8 mouse cellular contexts compared by ENCODE assay signal in genomic region chr8:84707267-84707883, GRCm38 (mm10). TPM values are rescaled to one million over a fixed set of nuclear protein-coding genes. Genes with fewer than 3 reads are reported as not detected.
DNase-seq lines count a peak whose midpoint lies in the region; ATAC-seq and TF ChIP-seq lines count a peak whose summit lies in the region.

No protein-coding gene starts in this region.

- H3K4me2 ChIP-seq in limb, embryonic 11.5 days (ENCODE audit: low read depth, severe bottlenecking) = peak overlapping the region; percentile 38
- H3K4me2 ChIP-seq in stomach, postnatal 0 days (replicated peaks; ENCODE audit: low read depth) = peak overlapping the region; percentile 50

- no peak for TF ChIP-seq CTCF in stomach, postnatal 0 days (IDR thresholded peaks at IDR 0.05; ENCODE audit: low read depth)

- H3K4me3 ChIP-seq in limb, embryonic 11.5 days (ENCODE audit: low read depth, low read length) = peak overlapping the region; percentile 16
- H3K4me3 ChIP-seq in stomach, postnatal 0 days (ENCODE audit: low read depth, low read length) = peak overlapping the region; percentile 32

- H3K9ac ChIP-seq in limb, embryonic 11.5 days (ENCODE audit: low read length) = peak overlapping the region; percentile 48
- peak overlapping the region; percentile 57 for H3K9ac ChIP-seq in stomach, postnatal 0 days (ENCODE audit: low read length)

- no peaks in the 10 kb centered on the region for H3K36me3 ChIP-seq in limb, embryonic 11.5 days (ENCODE audit: control insufficient read depth, insufficient read depth, low read length)
- peaks cover 5% of the 10 kb centered on the region; the same call in 1 of the 2 replicates for H3K36me3 ChIP-seq in stomach, postnatal 0 days (ENCODE audit: control insufficient read depth, insufficient read depth, low read length)

- DNase-seq in cerebellum, adult 11-12 months = peak; percentile 42
- DNase-seq in cerebellum, adult 11 months = no peak
- DNase-seq in ES-CJ7 (ENCODE audit: low read depth, low spot score) = peak; percentile 81
- DNase-seq in gastrocnemius, postnatal 36 days = peak; percentile 39 to 49
- peak; percentile 58 for DNase-seq in limb, embryonic 11.5 days (ENCODE audit: low spot score)
- DNase-seq in stomach, postnatal 0 days (ENCODE audit: low spot score) = peak; percentile 95
- DNase-seq in left cerebral cortex, adult 11 months (ENCODE audit: low spot score) = no peak

- H3K27ac ChIP-seq in limb, embryonic 11.5 days (replicated peaks; ENCODE audit: low read depth, low read length) = no peak overlapping the region
- peak overlapping the region; percentile 89 for H3K27ac ChIP-seq in stomach, postnatal 0 days (replicated peaks)

- TF ChIP-seq EP300 in stomach, postnatal 0 days (optimal IDR thresholded peaks at IDR 0.05) = no peak

- intact Hi-C loops in gastrocnemius, postnatal 36 days (cut with DNase I) = no loop called here

- peaks cover 57% of the 10 kb centered on the region for H3K27me3 ChIP-seq in limb, embryonic 11.5 days (ENCODE audit: control insufficient read depth, insufficient read depth, low read length)
- no peaks in the 10 kb centered on the region for H3K27me3 ChIP-seq in stomach, postnatal 0 days (ENCODE audit: control insufficient read depth, insufficient read depth, low read length)

- H3K9me3 ChIP-seq in limb, embryonic 11.5 days (ENCODE audit: control insufficient read depth, low read length) = no peaks in the 10 kb centered on the region
- H3K9me3 ChIP-seq in stomach, postnatal 0 days (ENCODE audit: control insufficient read depth, low read length) = no peaks in the 10 kb centered on the region

- under 1% methylated on average over 22 of the region's 22 CpGs for WGBS in limb, embryonic 11.5 days
- 30% methylated on average over 22 of the region's 22 CpGs for WGBS in stomach, postnatal 0 days

- H3K4me1 ChIP-seq in limb, embryonic 11.5 days (ENCODE audit: control insufficient read depth, insufficient read depth, low read length) = peaks cover 64% of the 10 kb centered on the region
- peaks cover 2% of the 10 kb centered on the region; the same call in 1 of the 2 replicates for H3K4me1 ChIP-seq in stomach, postnatal 0 days (replicated peaks; ENCODE audit: control insufficient read depth, insufficient read depth)

- no peak for ATAC-seq in limb, embryonic 11.5 days (ENCODE audit: insufficient number of reproducible peaks, low FRiP score, low TSS enrichment, low read depth)
- ATAC-seq in megakaryocyte-erythroid progenitor cell, adult 5-6 weeks (replicated peaks; ENCODE audit: low FRiP score, low TSS enrichment, poor library complexity, severe bottlenecking) = 0 out of 2 replicates have a peak, but pooled peaks have one; percentile 8
- ATAC-seq in stomach, postnatal 0 days (ENCODE audit: low FRiP score, low TSS enrichment) = peak; percentile 84

RNA-seq across cellular contexts. Expression of gene Lyl1, which starts 6.1 kb away (rescaled TPM):
- 1 to 10 TPM in 1 of 2 experiments, under 1 TPM in 1; 0.96 to 1.4 TPM for total RNA-seq in gastrocnemius, postnatal 36 days (2021)
- 3.9 and 4.8 TPM in 2 replicates for polyA plus RNA-seq in limb, embryonic 11.5 days (2014; fragmentation: Nextera tagmentation; extraction: Ambion mirVana)
- 44.2 and 65.2 TPM in 2 replicates for total RNA-seq in megakaryocyte-erythroid progenitor cell, adult 5-6 weeks (2014; fragmentation: Nextera tagmentation)
- 9.5 and 10.1 TPM in 2 replicates for total RNA-seq in megakaryocyte-erythroid progenitor cell, adult 5-6 weeks (2017)
- 4.0 and 4.3 TPM in 2 replicates for polyA plus RNA-seq in stomach, postnatal 0 days (2015; fragmentation: Nextera tagmentation; extraction: Ambion mirVana)

RNA-seq across cellular contexts. Expression of gene G430095P16Rik, which starts 15.4 kb away (rescaled TPM):
- 1 to 10 TPM in 1 of 2 experiments, not detected in 1; 1.0 TPM for total RNA-seq in gastrocnemius, postnatal 36 days (2021)
- polyA plus RNA-seq in limb, embryonic 11.5 days (2014; fragmentation: Nextera tagmentation; extraction: Ambion mirVana) = 7.7 and 8.6 TPM in 2 replicates
- total RNA-seq in megakaryocyte-erythroid progenitor cell, adult 5-6 weeks (2014; fragmentation: Nextera tagmentation) = 25.7 and 28.1 TPM in 2 replicates
- total RNA-seq in megakaryocyte-erythroid progenitor cell, adult 5-6 weeks (2017) = 8.2 and 11.4 TPM in 2 replicates
- polyA plus RNA-seq in stomach, postnatal 0 days (2015; fragmentation: Nextera tagmentation; extraction: Ambion mirVana) = 1.7 and 2.0 TPM in 2 replicates

RNA-seq across cellular contexts. Expression of gene Nacc1, which starts 19.7 kb away (rescaled TPM):
- 10 to 100 TPM; 18.1 to 20.1 TPM for total RNA-seq in gastrocnemius, postnatal 36 days (2021)
- 26.4 and 26.7 TPM in 2 replicates for polyA plus RNA-seq in limb, embryonic 11.5 days (2014; fragmentation: Nextera tagmentation; extraction: Ambion mirVana)
- total RNA-seq in megakaryocyte-erythroid progenitor cell, adult 5-6 weeks (2014; fragmentation: Nextera tagmentation) = 71.6 and 76.7 TPM in 2 replicates
- total RNA-seq in megakaryocyte-erythroid progenitor cell, adult 5-6 weeks (2017) = 35.8 and 51.5 TPM in 2 replicates
- polyA plus RNA-seq in stomach, postnatal 0 days (2015; fragmentation: Nextera tagmentation; extraction: Ambion mirVana) = 6.8 and 8.3 TPM in 2 replicates

RNA-seq across cellular contexts. Expression of gene Trmt1, which starts 21.3 kb away (rescaled TPM):
- 10 to 100 TPM; 39.8 to 43.3 TPM for total RNA-seq in gastrocnemius, postnatal 36 days (2021)
- polyA plus RNA-seq in limb, embryonic 11.5 days (2014; fragmentation: Nextera tagmentation; extraction: Ambion mirVana) = 65.7 and 65.9 TPM in 2 replicates
- 170 and 181 TPM in 2 replicates for total RNA-seq in megakaryocyte-erythroid progenitor cell, adult 5-6 weeks (2014; fragmentation: Nextera tagmentation)
- total RNA-seq in megakaryocyte-erythroid progenitor cell, adult 5-6 weeks (2017) = 94.9 and 126 TPM in 2 replicates
- polyA plus RNA-seq in stomach, postnatal 0 days (2015; fragmentation: Nextera tagmentation; extraction: Ambion mirVana) = 45.1 and 49.9 TPM in 2 replicates

RNA-seq across cellular contexts. Expression of gene Ier2, which starts 44.7 kb away (rescaled TPM):
- 1 to 10 TPM; 5.6 to 9.3 TPM for total RNA-seq in gastrocnemius, postnatal 36 days (2021)
- 149 and 156 TPM in 2 replicates for polyA plus RNA-seq in limb, embryonic 11.5 days (2014; fragmentation: Nextera tagmentation; extraction: Ambion mirVana)
- total RNA-seq in megakaryocyte-erythroid progenitor cell, adult 5-6 weeks (2014; fragmentation: Nextera tagmentation) = 23.2 and 27.2 TPM in 2 replicates
- total RNA-seq in megakaryocyte-erythroid progenitor cell, adult 5-6 weeks (2017) = 47.1 and 60.7 TPM in 2 replicates
- polyA plus RNA-seq in stomach, postnatal 0 days (2015; fragmentation: Nextera tagmentation; extraction: Ambion mirVana) = 82.8 and 86.6 TPM in 2 replicates

Comparison
In these comparisons a context has a peak if more than half of its experiments do, and no peak if none do; other contexts are left out.
1. DNase-seq: peak in cerebellum, adult 11-12 months (single experiment), ES-CJ7 (single experiment), gastrocnemius, postnatal 36 days (2 of 2), limb, embryonic 11.5 days (single experiment) and stomach, postnatal 0 days (single experiment); none in cerebellum, adult 11 months (single experiment) and left cerebral cortex, adult 11 months (single experiment).
2. RNA of gene Lyl1, which starts 6.1 kb away (total RNA-seq): 9.5 to 65.2 TPM in megakaryocyte-erythroid progenitor cell, adult 5-6 weeks; 0.96 to 1.4 TPM in gastrocnemius, postnatal 36 days; every median in the first group is over 4 times any median in the second.
3. RNA of gene G430095P16Rik, which starts 15.4 kb away (total RNA-seq): 8.2 to 28.1 TPM in megakaryocyte-erythroid progenitor cell, adult 5-6 weeks; 1.0 TPM in gastrocnemius, postnatal 36 days; every median in the first group is over 4 times any median in the second.